Mouse (Mus musculus): ENCODE measurements at regions not wholly inside any gene's neighbourhood (a gene's known extent, or its start where the extent isn't known, plus 50 kb on each side); places are given as distances from the start of the nearest gene placed in this dataset.

- peak; percentile 43 for DNase-seq (ENCODE audit: low spot score)
Measured at GRCm38 (mm10) chr10:117896911-117897643, 51.2 kb upstream of the Rap1b start.

GRCm38 (mm10) chr10:117897766-117898165 is 51.9 kb upstream of the Rap1b start:
- no peak for DNase-seq (ENCODE audit: low spot score)

GRCm38 (mm10) chr10:117898391-117898790 is 52.6 kb upstream of the Rap1b start:
- DNase-seq (ENCODE audit: low spot score), result no peak

- peak; percentile 21 for DNase-seq (ENCODE audit: low spot score)
Measured at GRCm38 (mm10) chr10:117899410-117899935, 53.6 kb upstream of the Rap1b start.

GRCm38 (mm10) chr10:117905666-117906266 is 59.9 kb upstream of the Rap1b start:
- peak; percentile 33 for DNase-seq (ENCODE audit: low spot score)

GRCm38 (mm10) chr10:117906267-117906811 is 60.5 kb upstream of the Rap1b start:
- DNase-seq (ENCODE audit: low spot score), result peak; percentile 65

- no peak for DNase-seq (ENCODE audit: low spot score)
Measured at GRCm38 (mm10) chr10:117908079-117908675, 62.3 kb upstream of the Rap1b start.

- DNase-seq (ENCODE audit: low spot score), result no peak
Measured at GRCm38 (mm10) chr10:117909155-117909554, 63.3 kb upstream of the Rap1b start.

GRCm38 (mm10) chr10:117909811-117910239 is 64.0 kb upstream of the Rap1b start:
- no peak for DNase-seq (ENCODE audit: low spot score)

GRCm38 (mm10) chr10:117910426-117910825 is 64.6 kb upstream of the Rap1b start:
- DNase-seq (ENCODE audit: low spot score), result no peak

GRCm38 (mm10) chr10:117915011-117915735 is 69.3 kb upstream of the Rap1b start:
- DNase-seq (ENCODE audit: low spot score), result no peak

- no peak for DNase-seq (ENCODE audit: low spot score)
Measured at GRCm38 (mm10) chr10:117916280-117916679, 70.4 kb upstream of the Rap1b start.

- no peak for DNase-seq (ENCODE audit: low spot score)
Measured at GRCm38 (mm10) chr10:117917870-117918269, 72.0 kb upstream of the Rap1b start.

GRCm38 (mm10) chr10:117918616-117919015 is 72.8 kb upstream of the Rap1b start:
- no peak for DNase-seq (ENCODE audit: low spot score)

- DNase-seq (ENCODE audit: low spot score), result no peak
Measured at GRCm38 (mm10) chr10:117919186-117919941, 73.5 kb upstream of the Rap1b start.

GRCm38 (mm10) chr10:117925186-117925585 is 79.4 kb upstream of the Rap1b start:
- DNase-seq (ENCODE audit: low spot score), result no peak

GRCm38 (mm10) chr10:117925611-117926555 is 80.0 kb upstream of the Rap1b start:
- no peak for DNase-seq (ENCODE audit: low spot score)

- DNase-seq (ENCODE audit: low spot score), result no peak
Measured at GRCm38 (mm10) chr10:117928998-117929397, 83.2 kb upstream of the Rap1b start.

- DNase-seq (ENCODE audit: low spot score), result no peak
Measured at GRCm38 (mm10) chr10:117934797-117935196, 89.0 kb upstream of the Rap1b start.

GRCm38 (mm10) chr10:117938717-117939116 is 92.9 kb upstream of the Rap1b start:
- DNase-seq (ENCODE audit: low spot score), result no peak

All from gastrocnemius, adult 18-20 months (tissue).